Mouse (Mus musculus) brain, embryonic 18.5 days (tissue): ENCODE results near the gene Tmem159.

Experiments used
- DNase-seq: peaks from one replicate; pipeline ENCODE4 v3.0.0-alpha.2; 2012; ENCODE audit warnings: low read depth, low spot score

Gene Tmem159

DNA sequence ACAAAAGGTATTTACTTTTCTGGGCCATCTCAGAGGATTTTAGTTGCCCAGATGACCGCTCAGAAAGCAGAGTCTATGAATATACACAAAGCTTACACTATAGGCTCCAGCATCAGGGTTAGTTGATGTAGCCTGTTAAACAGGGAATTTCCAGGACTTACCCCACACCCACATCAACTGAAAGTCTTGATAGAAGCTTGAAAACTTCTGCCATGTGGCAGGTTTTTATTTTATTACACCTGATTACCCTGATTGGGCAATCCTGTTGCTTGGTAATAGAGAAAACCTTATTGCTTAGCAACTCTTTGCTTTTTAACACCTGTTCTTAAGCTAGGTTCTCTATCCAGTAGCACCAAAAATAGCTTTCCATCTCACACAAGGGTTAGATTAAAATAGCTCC, 40.6 kb downstream of the Tmem159 start:
- no peak for DNase-seq

DNA sequence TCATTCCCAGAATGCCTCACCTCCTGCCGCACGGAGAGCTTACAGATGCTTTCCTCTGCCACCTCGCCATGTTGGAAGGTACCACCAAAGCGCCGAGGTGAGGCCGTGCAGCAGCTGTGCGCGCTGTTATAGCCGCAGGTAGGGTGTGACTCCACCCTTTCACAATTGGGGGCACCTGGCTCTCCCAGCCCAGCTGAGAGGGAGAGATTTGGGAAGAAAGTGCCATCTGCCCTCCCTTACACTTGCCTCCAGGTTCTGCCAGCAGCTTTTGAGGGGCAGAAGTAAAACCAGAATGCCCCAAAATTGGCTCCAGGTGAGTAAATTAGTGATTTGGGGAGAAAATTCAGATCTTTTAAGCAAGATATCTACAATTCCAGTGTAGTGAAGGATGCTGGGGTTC, 43.0 kb downstream of the Tmem159 start, which contains the start of gene Zp2:
TSS of gene Zp2 (minus strand) at position 101 of the 400 bp plus-strand sequence.
- no peak for DNase-seq

DNA sequence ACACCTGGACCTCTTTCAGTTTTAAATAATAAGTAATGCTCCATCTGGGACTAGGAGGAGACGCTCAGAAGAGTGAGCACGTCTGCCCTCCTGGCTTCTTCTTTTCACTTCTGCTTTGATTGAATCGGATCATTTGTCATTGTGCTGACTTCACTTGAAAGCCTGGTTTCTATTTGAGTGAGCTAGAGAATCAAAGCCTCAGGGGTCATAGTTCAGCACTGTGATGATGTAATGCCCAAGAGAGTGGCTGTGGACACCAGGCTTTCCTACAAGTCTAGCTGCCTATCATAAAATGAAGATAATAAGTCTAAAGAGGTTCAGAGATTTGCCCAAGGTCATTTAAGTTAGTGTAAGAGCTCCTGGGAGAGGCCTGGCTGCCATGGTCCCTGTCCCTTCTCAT, 48.1 kb downstream of the Tmem159 start:
- no peak for DNase-seq

DNA sequence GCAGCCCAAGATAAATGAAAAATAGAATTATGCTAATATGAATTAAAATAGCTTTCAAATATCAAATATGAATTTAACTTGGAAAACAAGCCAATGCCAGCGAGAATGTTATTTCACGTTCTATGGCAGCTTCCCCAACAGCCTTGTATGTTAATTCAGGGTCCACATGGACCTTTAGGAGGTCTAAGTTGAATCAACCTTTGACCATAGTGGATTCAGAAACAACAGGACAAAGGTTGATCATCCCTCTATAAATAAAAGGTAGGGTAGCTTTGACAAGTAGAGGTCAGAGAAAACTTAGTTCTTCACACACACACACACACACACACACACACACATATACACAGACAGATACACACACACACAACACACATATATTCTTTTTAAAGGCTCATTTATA, 48.7 kb downstream of the Tmem159 start:
- DNase-seq = no peak

DNA sequence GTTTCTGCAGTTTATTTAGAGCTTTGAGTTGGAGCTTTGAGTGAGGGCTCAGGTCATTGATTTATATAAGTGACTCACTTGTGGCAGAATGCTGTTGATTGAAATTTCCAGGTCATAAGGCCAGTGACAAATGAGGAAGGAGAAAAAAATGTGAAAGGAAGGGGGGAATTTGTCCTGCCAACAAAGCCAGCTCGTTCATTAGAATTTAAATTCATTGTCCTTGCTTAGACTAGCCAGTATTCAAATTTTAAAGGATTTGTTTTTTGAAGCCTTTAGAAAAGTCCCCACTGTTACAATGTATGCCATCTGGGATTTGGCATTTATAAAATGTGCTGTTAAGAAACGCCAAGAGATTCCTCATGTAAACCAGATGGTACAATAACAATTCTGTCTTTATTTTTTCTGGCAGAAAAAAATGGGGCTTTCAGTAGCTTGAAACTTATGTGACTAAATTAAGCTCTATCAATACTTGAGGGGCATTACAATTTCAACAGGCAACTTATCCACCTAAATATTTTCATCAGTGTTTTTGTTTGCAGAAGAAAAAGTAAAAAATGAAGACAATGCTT, 54.8 kb downstream of the Tmem159 start:
- peak; percentile 66 for DNase-seq

DNA sequence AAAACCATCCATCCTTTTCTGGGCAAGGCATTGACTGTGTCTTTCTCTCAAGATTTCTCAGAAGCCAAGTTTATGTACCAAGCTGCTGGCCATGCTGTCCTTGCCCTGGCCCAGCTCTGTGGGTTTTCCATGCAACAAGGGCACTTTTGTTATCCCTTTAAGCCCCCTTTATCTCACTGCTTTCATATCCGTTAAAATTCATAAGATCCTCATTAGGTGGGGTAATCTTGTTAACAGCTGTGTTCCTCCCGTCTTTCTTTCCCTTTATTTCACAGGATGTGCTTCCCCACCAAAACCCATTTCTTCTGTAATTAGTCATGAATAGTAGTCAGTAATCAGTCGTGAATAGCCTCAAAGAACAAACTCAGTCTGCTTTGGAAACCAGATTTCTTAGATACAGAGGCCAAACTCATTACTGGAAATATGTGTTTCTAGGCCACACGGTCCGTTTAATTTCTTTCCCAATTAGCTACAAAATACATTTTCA, 55.5 kb downstream of the Tmem159 start:
- no peak for DNase-seq

DNA sequence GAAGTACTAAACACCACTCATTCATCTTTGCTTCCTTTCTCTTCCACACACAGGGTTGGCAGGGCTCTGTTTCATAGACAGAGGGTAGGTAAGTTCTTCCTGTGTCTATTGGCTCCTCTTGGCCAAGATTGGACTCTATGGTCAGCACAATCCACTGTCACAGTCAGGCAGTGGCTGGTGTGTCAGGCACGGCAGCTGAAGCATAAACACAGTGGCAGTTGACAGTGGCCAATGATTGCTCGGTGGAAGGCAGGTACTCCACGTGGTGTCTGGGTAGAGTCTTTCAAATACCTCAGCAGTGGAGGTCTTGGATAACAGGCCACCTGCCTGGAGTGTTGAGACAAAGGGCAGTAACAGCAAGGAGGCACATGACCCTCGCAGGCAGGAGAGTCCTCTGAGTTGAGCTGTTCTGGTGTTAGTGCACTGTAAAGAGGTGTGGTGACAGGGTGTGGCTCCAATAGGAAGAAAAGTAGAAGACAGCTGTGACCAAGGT, 56.0 kb downstream of the Tmem159 start:
- no peak for DNase-seq

DNA sequence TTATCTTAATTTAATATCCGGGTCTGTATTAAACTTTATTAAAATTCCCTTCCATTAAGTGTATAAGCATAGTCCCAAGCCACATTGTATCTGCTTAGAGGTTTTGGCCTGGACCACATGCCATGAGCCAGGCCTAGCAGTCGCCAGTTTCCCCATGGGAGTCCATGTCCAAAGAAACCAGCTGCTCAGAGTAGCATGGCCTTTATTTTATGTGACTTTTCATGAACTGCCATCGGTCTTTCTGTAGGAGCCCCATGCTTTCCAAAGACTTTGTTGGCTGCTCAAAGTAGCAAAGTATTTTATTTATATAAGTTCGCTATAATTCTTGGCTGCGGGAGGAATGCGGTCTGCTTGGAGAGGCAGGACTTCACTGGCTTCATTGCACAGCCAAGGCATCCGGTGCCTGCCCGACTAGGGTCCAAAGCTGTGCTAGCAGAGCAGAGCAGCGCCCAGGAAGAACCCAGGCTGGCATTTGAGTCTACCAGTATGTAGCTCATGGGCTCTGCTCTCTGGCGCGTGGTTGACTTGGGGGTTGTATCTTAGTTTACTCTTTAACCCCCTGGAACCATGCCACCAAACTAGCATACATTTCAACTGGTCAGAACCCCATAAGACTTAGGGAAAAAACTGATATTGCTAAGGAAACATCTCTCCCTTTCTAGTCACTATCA, 61.6 kb downstream of the Tmem159 start:
- DNase-seq = no peak
